Mouse (Mus musculus) C2C12 (cell line): ENCODE data around the gene Pitpnm3.

ENCODE experiments used
- CTCF ChIP-seq: IDR thresholded peaks from one replicate; pipeline ENCODE4 v1.5.1; 2011; ENCODE audit not compliant: control insufficient read depth, insufficient read depth, insufficient read length
- USF1 ChIP-seq: IDR thresholded peaks from one replicate; pipeline ENCODE4 v1.6.1; 2011; ENCODE audit warnings: low read depth, mild to moderate bottlenecking, control low read depth, moderate library complexity

DNA sequence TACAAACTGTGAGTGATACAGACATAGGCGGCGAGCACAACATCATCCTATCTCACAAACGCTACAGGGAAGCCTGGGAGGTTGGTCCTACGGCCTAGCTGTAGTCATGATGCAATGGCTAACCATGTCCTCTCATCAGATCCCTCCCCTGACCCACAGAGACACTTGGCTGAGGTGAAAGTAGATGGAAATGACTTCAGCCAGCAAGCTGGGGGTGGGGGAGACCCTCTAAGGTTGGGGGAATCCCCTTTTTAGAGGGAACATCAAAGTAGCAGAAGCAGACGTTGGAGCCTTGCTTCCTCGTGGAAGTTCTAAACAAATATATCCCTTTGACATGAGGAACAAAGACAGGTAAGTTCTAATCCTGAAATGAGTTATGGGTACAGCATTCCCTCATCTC, 71.2 kb downstream of the Pitpnm3 start:
- no peak for TF ChIP-seq CTCF
- no peak for TF ChIP-seq USF1
